Mouse (Mus musculus) MEL (cell line): ENCODE data around the gene Nr3c2.

Source experiments
- BHLHE40 ChIP-seq: IDR thresholded peaks from 2 replicates; pipeline ENCODE4 v1.6.1; 2012; ENCODE audit warnings: low read depth, mild to moderate bottlenecking, inconsistent platforms, low read length, improper control_type of control experiment, borderline replicate concordance
- CTCF ChIP-seq, 3 experiments: IDR thresholded peaks in 2 of 3; conservative IDR thresholded peaks in 1 of 3; 2 replicates each; pipeline ENCODE4 v1.5.1; 2011 to 2012; ENCODE audit warnings: low read length in 3 of 3, low read depth in 2 of 3, mild to moderate bottlenecking in 2 of 3, improper control_type of control experiment in 1 of 3, inconsistent platforms in 1 of 3, mixed read lengths in 1 of 3, moderate library complexity in 1 of 3; ENCODE audit not compliant: control insufficient read depth in 1 of 3, insufficient read depth in 1 of 3, poor library complexity in 1 of 3, severe bottlenecking in 1 of 3
- EP300 ChIP-seq, 2 experiments: IDR thresholded peaks; 2 replicates each; pipeline ENCODE4 v1.6.1; 2011; ENCODE audit warnings: improper control_type of control experiment in 2 of 2, low read length in 2 of 2, low read depth in 1 of 2, mild to moderate bottlenecking in 1 of 2
- HCFC1 ChIP-seq: IDR thresholded peaks from 2 replicates; pipeline ENCODE4 v1.6.1; 2012; ENCODE audit warnings: low read depth, mild to moderate bottlenecking, inconsistent platforms, low read length, improper control_type of control experiment, moderate library complexity
- MAX ChIP-seq: IDR thresholded peaks from 2 replicates; pipeline ENCODE4 v1.6.1; 2011; ENCODE audit warnings: low read length, improper control_type of control experiment
- MXI1 ChIP-seq: IDR thresholded peaks from 2 replicates; pipeline ENCODE4 v1.6.1; 2011; ENCODE audit warnings: mild to moderate bottlenecking, low read depth, low read length, improper control_type of control experiment
- NRF1 ChIP-seq: IDR thresholded peaks from 2 replicates; pipeline ENCODE4 v1.6.1; 2014; ENCODE audit warnings: low read depth, mild to moderate bottlenecking, inconsistent platforms, low read length, improper control_type of control experiment, moderate library complexity; ENCODE audit not compliant: poor library complexity, insufficient read depth, severe bottlenecking
- POLR2A ChIP-seq, 2 experiments: IDR thresholded peaks; 2 replicates each; pipeline ENCODE4 v1.6.1; 2011 to 2012; ENCODE audit warnings: low read length in 2 of 2, mild to moderate bottlenecking in 2 of 2, control low read depth in 1 of 2, improper control_type of control experiment in 1 of 2, low read depth in 1 of 2, moderate library complexity in 1 of 2; ENCODE audit not compliant: control insufficient read depth in 1 of 2, insufficient read depth in 1 of 2, poor library complexity in 1 of 2
- RAD21 ChIP-seq: IDR thresholded peaks from 2 replicates; pipeline ENCODE4 v1.6.1; 2011; ENCODE audit warnings: mild to moderate bottlenecking, low read depth, low read length, improper control_type of control experiment
- TAL1 ChIP-seq: IDR thresholded peaks from 2 replicates; pipeline ENCODE4 v1.6.1; 2012; ENCODE audit warnings: mild to moderate bottlenecking, inconsistent platforms, low read length, moderate library complexity, mixed read lengths
- TBP ChIP-seq: IDR thresholded peaks from 2 replicates; pipeline ENCODE4 v1.8.0; 2011; ENCODE audit warnings: low read depth, low read length, improper control_type of control experiment
- USF2 ChIP-seq, 2 experiments: IDR thresholded peaks; 2 replicates each; pipeline ENCODE4 v1.6.1; 2011 to 2012; ENCODE audit warnings: improper control_type of control experiment in 2 of 2, low read length in 2 of 2, borderline replicate concordance in 1 of 2, inconsistent platforms in 1 of 2, low read depth in 1 of 2, mild to moderate bottlenecking in 1 of 2; ENCODE audit not compliant: insufficient read depth in 1 of 2

DNA sequence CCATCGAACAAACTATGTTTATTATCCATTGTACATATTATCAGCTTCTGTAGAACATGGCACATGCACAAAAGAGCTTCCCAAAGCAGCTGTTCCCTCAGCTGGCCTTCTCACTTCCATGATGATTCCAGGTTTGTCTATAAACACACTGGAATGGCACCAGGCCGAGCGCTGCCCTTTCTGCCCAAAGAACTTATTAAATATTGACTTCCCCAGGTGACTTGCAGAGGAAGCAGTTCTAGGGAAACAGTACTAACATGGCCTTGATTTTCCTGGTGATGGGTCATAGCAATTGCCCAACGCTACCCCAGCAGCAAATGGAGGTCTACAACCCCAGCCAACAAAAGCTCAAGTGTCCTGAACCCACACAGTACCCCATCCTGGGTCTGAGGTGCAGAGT lies 379.0 kb downstream of the Nr3c2 start:
- TF ChIP-seq BHLHE40 (no peak), HCFC1 (no peak), CTCF (IDR thresholded peaks at IDR 0.05 in 2 of 3, conservative IDR thresholded peaks at IDR 0.05 in 1 of 3; ENCODE audit: control insufficient read depth in 1 of 3, insufficient read depth in 1 of 3, low read depth in 2 of 3, low read length in 3 of 3, poor library complexity in 1 of 3, severe bottlenecking in 1 of 3) (no peak), EP300 (IDR thresholded peaks at IDR 0.05; ENCODE audit: low read depth in 1 of 2, low read length in 2 of 2) (no peak), TBP (no peak), MXI1 (no peak), USF2 (IDR thresholded peaks at IDR 0.05; ENCODE audit: borderline replicate concordance in 1 of 2, insufficient read depth in 1 of 2, low read depth in 1 of 2, low read length in 2 of 2) (no peak), TAL1 (no peak), MAX (no peak), NRF1 (no peak), POLR2A (IDR thresholded peaks at IDR 0.05; ENCODE audit: control insufficient read depth in 1 of 2, insufficient read depth in 1 of 2, low read depth in 1 of 2, low read length in 2 of 2, poor library complexity in 1 of 2) (no peak), RAD21 (no peak)
